Mouse (Mus musculus) heart, embryonic 14.5 days (tissue): ENCODE measurements at regions not wholly inside any gene's neighbourhood (a gene's known extent, or its start where the extent isn't known, plus 50 kb on each side); places are given as distances from the start of the nearest gene placed in this dataset.

ENCODE experiments used
- ATAC-seq: fragments of 200-750 bp; cut with Nextera tagmentation; 2 replicates; pipeline ENCODE4 v1.8.0; 2017; ENCODE audit warnings: low read depth, moderate TSS enrichment; ENCODE audit not compliant: insufficient number of reproducible peaks, insufficient read depth, low FRiP score
- H3K27ac ChIP-seq, 2 experiments: fragments of 200-500 bp in 1 of 2; fragments of 300-500 bp in 1 of 2; sonication (generic) in 1 of 2; replicated peaks in 1 of 2; 2 replicates each; pipeline ENCODE4 v1.5.1; 2012 to 2014; ENCODE audit warnings: low read depth in 2 of 2, low read length in 2 of 2, control low read depth in 1 of 2, mild to moderate bottlenecking in 1 of 2, mixed read lengths in 1 of 2; ENCODE audit not compliant: control insufficient read depth in 1 of 2, insufficient read depth in 1 of 2
- H3K27me3 ChIP-seq: fragments of 300-500 bp; sonication (generic); 2 replicates; pipeline ENCODE4 v1.6.1; 2014; ENCODE audit warnings: mild to moderate bottlenecking, low read length, control low read depth; ENCODE audit not compliant: control insufficient read depth, insufficient read depth
- H3K36me3 ChIP-seq: fragments of 300-500 bp; sonication (generic); 2 replicates; pipeline ENCODE4 v1.6.1; 2014; ENCODE audit warnings: mild to moderate bottlenecking, control low read depth, low read length, mixed read lengths; ENCODE audit not compliant: control insufficient read depth, insufficient read depth
- H3K4me1 ChIP-seq, 2 experiments: fragments of 200-500 bp in 1 of 2; fragments of 300-500 bp in 1 of 2; sonication (generic) in 1 of 2; 2 replicates each; pipeline ENCODE4 v1.6.1; 2012 to 2014; ENCODE audit warnings: low read length in 2 of 2, control low read depth in 1 of 2, mixed read lengths in 1 of 2; ENCODE audit not compliant: control insufficient read depth in 2 of 2, insufficient read depth in 2 of 2
- H3K4me2 ChIP-seq: fragments of 300-500 bp; sonication (generic); 2 replicates; pipeline ENCODE4 v1.6.1; 2014; ENCODE audit warnings: mild to moderate bottlenecking, low read length
- H3K4me3 ChIP-seq, 2 experiments: fragments of 200-500 bp in 1 of 2; fragments of 300-500 bp in 1 of 2; sonication (generic) in 1 of 2; 2 replicates each; pipeline ENCODE4 v1.5.1; 2012 to 2014; ENCODE audit warnings: low read length in 2 of 2, mild to moderate bottlenecking in 2 of 2, control low read depth in 1 of 2, low read depth in 1 of 2, moderate library complexity in 1 of 2; ENCODE audit not compliant: control insufficient read depth in 1 of 2, insufficient read depth in 1 of 2
- H3K9ac ChIP-seq: fragments of 300-500 bp; sonication (generic); 2 replicates; pipeline ENCODE4 v1.6.1; 2014; ENCODE audit warnings: mild to moderate bottlenecking, low read length
- H3K9me3 ChIP-seq: fragments of 300-500 bp; sonication (generic); 2 replicates; pipeline ENCODE4 v1.6.1; 2016; ENCODE audit warnings: low read length, control low read depth; ENCODE audit not compliant: control insufficient read depth
- WGBS: fragments of 180-500 bp; shearing (Covaris S2); extraction: QIAGEN DNeasy Blood & Tissue Kit; methylation state at CpG from one replicate; pipeline ENCODE4 v1.1.7; 2014; 5-methylcytosine and 5-hydroxymethylcytosine counted together

- 57% methylated on average over 20 of the region's 20 CpGs for WGBS
- Histone ChIP-seq H3K4me1 (no peaks in the 10 kb centered on the region; a peak in 1 of 4 replicates), H3K27ac (0 out of 4 replicates have a peak overlapping the region, but pooled peaks of 1 of the 2 experiments have one; percentile 14), H3K4me3 (peak overlapping the region; percentile 12 to 19), H3K9ac (no peak overlapping the region), H3K36me3 (no peaks in the 10 kb centered on the region), H3K9me3 (no peaks in the 10 kb centered on the region), H3K4me2 (peak overlapping the region; percentile 50), H3K27me3 (no peaks in the 10 kb centered on the region)
- no peak for ATAC-seq
These were observed 60.7 kb upstream of the Ank start for GRCm38 (mm10) chr15:27405721-27406161.

GRCm38 (mm10) chr15:27409856-27410255, 56.6 kb upstream of the Ank start:
- no peak overlapping the region for H3K4me3 ChIP-seq
- H3K4me2 ChIP-seq = no peak overlapping the region
- no peak for ATAC-seq
- no peaks in the 10 kb centered on the region; a peak in 1 of 4 replicates for H3K4me1 ChIP-seq
- H3K27me3 ChIP-seq = no peaks in the 10 kb centered on the region
- H3K36me3 ChIP-seq = no peaks in the 10 kb centered on the region
- H3K9ac ChIP-seq = no peak overlapping the region
- no peaks in the 10 kb centered on the region for H3K9me3 ChIP-seq
- no peak overlapping the region for H3K27ac ChIP-seq
- WGBS = 84% methylated on average over 8 of the region's 8 CpGs

DNA sequence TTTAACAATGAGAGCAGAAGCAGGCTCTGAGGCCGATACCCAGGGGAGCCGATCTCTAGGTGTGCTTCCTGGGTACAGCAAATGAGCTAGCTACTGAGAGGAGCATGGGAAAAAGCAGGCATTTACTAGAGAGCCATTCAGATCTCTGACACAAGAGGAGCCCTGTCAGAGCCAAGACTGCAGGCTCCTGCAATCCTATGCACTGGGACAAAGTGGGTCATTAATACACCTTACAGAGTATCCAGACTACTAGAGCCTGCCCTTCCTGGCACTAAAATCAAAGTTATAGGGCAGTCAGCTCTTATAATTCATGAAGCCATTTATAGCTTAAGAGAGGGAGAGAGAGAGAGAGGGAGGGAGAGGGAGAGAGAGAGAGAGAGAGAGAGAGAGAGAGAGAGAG, 54.2 kb upstream of the Ank start:
- 79% methylated on average over 2 of the region's 2 CpGs for WGBS
- Histone ChIP-seq H3K9ac (no peak overlapping the region), H3K27me3 (no peaks in the 10 kb centered on the region), H3K4me1 (no peaks in the 10 kb centered on the region), H3K36me3 (no peaks in the 10 kb centered on the region), H3K9me3 (no peaks in the 10 kb centered on the region), H3K27ac (no peak overlapping the region), H3K4me2 (no peak overlapping the region), H3K4me3 (no peak overlapping the region)
- no peak for ATAC-seq

- no peak overlapping the region for H3K9ac ChIP-seq
- no peak for ATAC-seq
- WGBS = 50% methylated on average over 1 of the region's 1 CpGs
- no peak overlapping the region for H3K27ac ChIP-seq
- H3K36me3 ChIP-seq = no peaks in the 10 kb centered on the region
- H3K4me2 ChIP-seq = no peak overlapping the region
- H3K4me1 ChIP-seq = peaks cover 0 to under 1% of the 10 kb centered on the region in 2 experiments; a peak in 1 of 4 replicates
- no peak overlapping the region for H3K4me3 ChIP-seq
- H3K27me3 ChIP-seq = no peaks in the 10 kb centered on the region
- H3K9me3 ChIP-seq = no peaks in the 10 kb centered on the region
These were observed 53.7 kb upstream of the Ank start for GRCm38 (mm10) chr15:27412761-27413160.

- Histone ChIP-seq H3K4me2 (no peak overlapping the region), H3K4me3 (no peak overlapping the region), H3K27me3 (no peaks in the 10 kb centered on the region), H3K9me3 (no peaks in the 10 kb centered on the region), H3K27ac (no peak overlapping the region), H3K9ac (no peak overlapping the region), H3K4me1 (peaks cover 0 to 2% of the 10 kb centered on the region in 2 experiments; a peak in 1 of 4 replicates), H3K36me3 (no peaks in the 10 kb centered on the region)
- ATAC-seq = no peak
- 84% methylated on average over 7 of the region's 7 CpGs for WGBS
These were observed 53.0 kb upstream of the Ank start for GRCm38 (mm10) chr15:27413486-27413885.

DNA sequence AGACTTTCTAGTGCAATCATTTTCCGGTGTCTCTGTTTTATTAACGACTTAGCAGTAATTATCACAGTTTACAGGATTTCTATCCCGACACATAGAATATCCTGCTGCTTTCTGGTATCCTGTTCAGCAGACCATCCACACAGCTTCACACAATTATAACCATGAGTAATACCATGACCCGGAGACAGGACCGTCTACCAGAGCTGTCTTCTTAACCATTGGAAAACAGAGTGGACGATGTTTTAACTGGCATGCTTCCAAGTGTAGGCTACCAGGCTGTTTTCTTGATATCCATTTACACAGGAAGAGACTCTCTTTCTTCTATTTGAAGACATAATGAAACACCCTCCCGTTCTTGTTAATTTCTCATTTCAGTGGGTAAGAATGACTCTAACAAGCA, 51.7 kb upstream of the Ank start:
- no peak for ATAC-seq
- Histone ChIP-seq H3K9me3 (no peaks in the 10 kb centered on the region), H3K27me3 (no peaks in the 10 kb centered on the region), H3K4me3 (no peak overlapping the region), H3K4me1 (peaks cover 0 to 2% of the 10 kb centered on the region in 2 experiments; a peak in 1 of 4 replicates), H3K9ac (no peak overlapping the region), H3K27ac (no peak overlapping the region), H3K4me2 (no peak overlapping the region), H3K36me3 (no peaks in the 10 kb centered on the region)
- 47% methylated on average over 7 of the region's 7 CpGs for WGBS
